Mouse (Mus musculus) heart, embryonic 13.5 days (tissue): ENCODE results near the gene Lyl1. TPM values are rescaled to one million over a fixed set of nuclear protein-coding genes. Genes with fewer than 3 reads are reported as not detected.

Source experiments
- ATAC-seq: fragments of 200-750 bp; cut with Nextera tagmentation; 2 replicates; pipeline ENCODE4 v1.8.0; 2017; ENCODE audit warnings: moderate TSS enrichment; ENCODE audit not compliant: insufficient number of reproducible peaks, low FRiP score, low TSS enrichment; ENCODE audit errors: extremely low read depth
- H3K27ac ChIP-seq: fragments of 300-500 bp; sonication (generic); replicated peaks from 2 replicates; pipeline ENCODE4 v1.5.1; 2015; ENCODE audit warnings: moderate library complexity, mild to moderate bottlenecking, inconsistent platforms
- H3K27me3 ChIP-seq: fragments of 300-500 bp; sonication (generic); replicated peaks from 2 replicates; pipeline ENCODE4 v1.6.1; 2015; ENCODE audit warnings: mild to moderate bottlenecking, inconsistent platforms
- H3K36me3 ChIP-seq: fragments of 300-500 bp; sonication (generic); 2 replicates; pipeline ENCODE4 v1.6.1; 2015; ENCODE audit warnings: mild to moderate bottlenecking, inconsistent platforms
- H3K4me1 ChIP-seq: fragments of 300-500 bp; sonication (generic); 2 replicates; pipeline ENCODE4 v1.6.1; 2015; ENCODE audit warnings: inconsistent platforms
- H3K4me2 ChIP-seq: fragments of 300-500 bp; sonication (generic); 2 replicates; pipeline ENCODE4 v1.6.1; 2015; ENCODE audit warnings: inconsistent platforms, mild to moderate bottlenecking, moderate library complexity
- H3K4me3 ChIP-seq: fragments of 300-500 bp; sonication (generic); 2 replicates; pipeline ENCODE4 v1.5.1; 2015; ENCODE audit warnings: moderate library complexity, mild to moderate bottlenecking, inconsistent platforms
- H3K9ac ChIP-seq: fragments of 300-500 bp; sonication (generic); 2 replicates; pipeline ENCODE4 v1.6.1; 2015; ENCODE audit warnings: inconsistent platforms, mild to moderate bottlenecking, moderate library complexity
- H3K9me3 ChIP-seq: fragments of 300-500 bp; sonication (generic); 2 replicates; pipeline ENCODE4 v1.6.1; 2016; ENCODE audit warnings: inconsistent platforms
- WGBS: fragments of 180-500 bp; shearing (Covaris S2); methylation state at CpG from one replicate; pipeline ENCODE4 v1.1.7; 2015; ENCODE audit warnings: mixed read lengths; 5-methylcytosine and 5-hydroxymethylcytosine counted together
- polyA plus RNA-seq: library from polyadenylated mRNA; unstranded; fragments of >200 nt; fragmentation: Nextera tagmentation; extraction: Ambion mirVana; gene quantifications from 2 replicates; pipeline ENCODE4 v1.2.1, GENCODE M21; 2015

Gene Lyl1
- polyA plus RNA-seq, 1 experiment from 2014 or later: 17.1 TPM

DNA sequence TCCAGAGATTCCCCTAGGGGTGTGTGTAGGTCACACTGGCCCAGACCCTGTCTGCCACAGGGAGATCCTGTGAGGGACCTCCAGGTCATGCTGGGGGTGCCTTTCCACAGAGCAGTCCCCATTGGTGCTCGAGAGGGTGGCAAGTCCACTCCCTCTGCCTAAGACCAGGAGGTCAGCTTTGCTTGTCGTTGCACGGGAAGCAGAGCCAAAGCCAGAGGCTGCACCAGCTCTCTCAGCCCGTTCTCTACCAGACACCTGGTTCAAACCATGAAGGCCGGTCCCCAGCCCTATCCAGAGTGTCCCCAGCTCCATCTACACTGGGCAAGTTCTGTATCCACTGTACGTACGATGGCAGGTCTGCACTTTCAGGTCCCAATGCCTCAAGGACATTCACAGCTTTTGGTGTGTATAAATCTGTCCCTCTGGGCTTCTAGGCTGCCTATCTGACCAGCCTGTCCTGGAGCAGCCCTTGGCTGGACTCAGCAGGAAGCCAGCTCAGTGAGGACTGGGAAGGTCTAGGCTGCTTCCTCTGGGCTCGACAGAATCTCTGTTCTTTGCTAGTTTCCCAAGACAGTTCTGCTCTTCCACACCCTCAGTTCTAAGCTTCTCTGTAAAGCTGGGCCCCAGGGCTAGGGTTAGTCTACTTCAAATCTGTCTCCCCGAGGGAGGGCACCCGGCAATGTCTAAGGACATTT is 24.1 kb downstream of the Lyl1 start:
- H3K4me3 ChIP-seq: peak overlapping the region; percentile 10
- H3K36me3 ChIP-seq: peaks cover 50% of the 10 kb centered on the region
- peak overlapping the region; percentile 62 for H3K4me2 ChIP-seq
- WGBS: 51% methylated on average over 10 of the region's 10 CpGs
- H3K27me3 ChIP-seq: peaks cover 3% of the 10 kb centered on the region; the same call in 1 of the 2 replicates
- peaks cover 97% of the 10 kb centered on the region for H3K4me1 ChIP-seq
- H3K9ac ChIP-seq: peak overlapping the region; percentile 74
- no peak for ATAC-seq
- H3K27ac ChIP-seq: peak overlapping the region; percentile 94
- H3K9me3 ChIP-seq: no peaks in the 10 kb centered on the region

DNA sequence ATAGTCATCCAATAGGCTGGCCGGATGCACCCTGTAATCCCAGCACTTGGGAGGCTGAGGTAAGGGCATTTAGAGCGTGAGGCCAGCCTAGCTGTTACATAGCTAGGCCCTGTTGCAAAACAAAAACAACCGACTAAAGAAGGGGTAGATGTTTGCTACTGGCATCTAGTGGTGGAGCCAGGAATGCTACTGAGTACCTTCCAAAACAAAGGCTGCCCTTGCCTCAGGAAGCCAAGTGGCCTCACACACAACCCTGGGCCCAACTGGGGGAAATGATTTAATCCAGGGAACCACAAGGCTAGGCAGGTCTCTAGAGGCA is 24.6 kb downstream of the Lyl1 start:
- Histone ChIP-seq H3K36me3 (peaks cover 45% of the 10 kb centered on the region), H3K9ac (peak overlapping the region; percentile 74), H3K27me3 (no peaks in the 10 kb centered on the region; the same call in 1 of the 2 replicates), H3K27ac (peak overlapping the region; percentile 94), H3K9me3 (no peaks in the 10 kb centered on the region), H3K4me1 (peaks cover 98% of the 10 kb centered on the region), H3K4me3 (peak overlapping the region; percentile 10; the same call in 1 of the 2 replicates), H3K4me2 (peak overlapping the region; percentile 62)
- 22% methylated on average over 3 of the region's 3 CpGs for WGBS
- ATAC-seq: no peak

DNA sequence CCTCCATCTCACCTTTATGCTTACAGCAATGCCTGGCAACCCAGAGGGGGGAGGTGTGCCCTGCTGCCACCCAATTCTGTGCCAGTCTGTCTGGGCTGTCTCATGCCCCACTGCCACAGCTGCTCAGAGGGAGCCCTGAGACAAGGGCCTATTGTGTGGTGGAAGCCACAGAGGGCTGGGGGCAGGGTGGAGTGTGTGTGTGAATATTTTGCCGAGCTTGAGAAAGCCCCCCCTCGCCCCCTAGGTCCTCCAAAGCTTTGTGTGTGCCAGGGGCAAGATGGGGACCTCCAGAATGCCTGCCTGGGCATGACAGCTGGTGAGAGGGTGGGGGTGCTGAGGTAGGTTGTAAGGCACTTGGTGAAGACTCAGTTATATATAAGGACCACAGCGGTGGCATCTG is 27.2 kb downstream of the Lyl1 start:
- ATAC-seq: no peak
- peaks cover 30% of the 10 kb centered on the region for H3K36me3 ChIP-seq
- WGBS: 84% methylated on average over 3 of the region's 3 CpGs
- peaks cover 100% of the 10 kb centered on the region for H3K4me1 ChIP-seq
- peak overlapping the region; percentile 36; the same call in 1 of the 2 replicates for H3K27ac ChIP-seq
- no peaks in the 10 kb centered on the region for H3K27me3 ChIP-seq
- no peak overlapping the region for H3K4me3 ChIP-seq
- H3K9ac ChIP-seq: peak overlapping the region; percentile 38; the same call in 1 of the 2 replicates
- H3K9me3 ChIP-seq: no peaks in the 10 kb centered on the region
- peak overlapping the region; percentile 16 for H3K4me2 ChIP-seq

DNA sequence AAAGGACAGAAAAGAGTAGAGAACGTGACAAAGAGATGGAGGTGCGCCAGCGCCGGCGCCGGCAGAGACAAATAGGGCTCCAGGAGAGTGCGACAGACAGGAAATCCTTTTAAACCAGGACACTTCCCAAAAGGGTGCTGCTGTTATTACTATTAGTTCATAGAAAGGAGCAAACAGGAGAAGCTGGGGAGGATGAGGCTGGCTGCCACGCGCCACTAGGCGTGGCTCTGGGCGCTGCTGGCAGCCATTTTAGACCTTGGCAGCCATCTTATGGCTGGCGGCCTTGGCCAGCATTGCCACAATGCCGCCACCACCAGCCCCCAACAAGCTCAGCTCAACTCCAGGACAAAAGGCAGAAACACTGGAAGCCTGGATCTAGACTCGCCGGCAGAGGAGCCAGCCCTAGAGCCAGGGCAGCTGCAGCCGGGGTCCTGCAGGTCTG is 28.7 kb downstream of the Lyl1 start:
- Histone ChIP-seq H3K9me3 (no peaks in the 10 kb centered on the region), H3K4me1 (peaks cover 99% of the 10 kb centered on the region), H3K4me2 (peak overlapping the region; percentile 43), H3K4me3 (no peak overlapping the region), H3K27me3 (no peaks in the 10 kb centered on the region), H3K36me3 (peaks cover 26% of the 10 kb centered on the region), H3K27ac (peak overlapping the region; percentile 91), H3K9ac (peak overlapping the region; percentile 58)
- WGBS: 83% methylated on average over 16 of the region's 16 CpGs
- no peak for ATAC-seq

DNA sequence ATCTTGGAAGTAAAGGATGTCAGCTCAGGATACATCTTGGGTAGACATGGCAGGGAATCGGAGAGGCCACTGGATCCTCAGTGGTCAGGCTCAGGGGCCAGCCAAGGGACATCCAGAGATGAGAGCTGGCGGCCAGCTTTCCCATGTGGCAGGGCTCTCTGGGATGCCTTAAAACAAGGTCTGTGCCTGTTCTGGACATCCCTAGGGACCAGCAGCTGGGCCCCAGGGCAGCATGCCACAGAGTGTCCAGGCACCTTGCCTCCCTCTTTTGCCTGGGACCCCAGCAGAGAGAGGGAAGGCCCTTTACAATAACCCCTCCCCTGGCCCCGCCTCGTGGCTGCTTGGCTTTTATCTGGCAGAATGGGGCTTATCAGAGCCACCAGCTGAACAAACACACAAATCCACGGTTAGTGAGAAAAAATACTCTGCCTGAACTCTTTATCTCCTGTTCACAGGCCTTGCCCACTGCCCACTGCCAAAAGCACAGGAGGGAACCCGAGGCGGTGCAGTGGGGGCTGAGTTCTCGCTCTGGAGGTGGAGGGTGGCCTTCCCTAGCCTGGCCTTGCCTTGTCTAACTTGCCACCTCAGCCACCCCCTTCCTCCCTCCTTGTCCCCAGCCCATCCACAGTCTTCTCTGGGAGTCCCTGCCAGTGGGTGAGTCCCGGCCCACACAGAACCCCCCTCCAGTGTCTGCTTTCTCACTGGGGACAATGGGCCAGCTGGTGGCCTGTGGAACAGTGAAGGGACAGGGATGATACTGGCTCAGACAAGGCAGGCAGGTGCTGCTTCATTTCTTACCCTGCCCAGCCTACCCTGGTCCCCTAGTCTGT is 29.5 kb downstream of the Lyl1 start:
- peak; percentile 68 for ATAC-seq
- peak overlapping the region; percentile 63 for H3K9ac ChIP-seq
- H3K4me1 ChIP-seq: peaks cover 99% of the 10 kb centered on the region
- no peaks in the 10 kb centered on the region for H3K9me3 ChIP-seq
- WGBS: 23% methylated on average over 9 of the region's 9 CpGs
- H3K27ac ChIP-seq: peak overlapping the region; percentile 91
- H3K4me3 ChIP-seq: peak overlapping the region; percentile 3; the same call in 1 of the 2 replicates
- H3K4me2 ChIP-seq: peak overlapping the region; percentile 43
- H3K27me3 ChIP-seq: no peaks in the 10 kb centered on the region
- peaks cover 21% of the 10 kb centered on the region for H3K36me3 ChIP-seq

DNA sequence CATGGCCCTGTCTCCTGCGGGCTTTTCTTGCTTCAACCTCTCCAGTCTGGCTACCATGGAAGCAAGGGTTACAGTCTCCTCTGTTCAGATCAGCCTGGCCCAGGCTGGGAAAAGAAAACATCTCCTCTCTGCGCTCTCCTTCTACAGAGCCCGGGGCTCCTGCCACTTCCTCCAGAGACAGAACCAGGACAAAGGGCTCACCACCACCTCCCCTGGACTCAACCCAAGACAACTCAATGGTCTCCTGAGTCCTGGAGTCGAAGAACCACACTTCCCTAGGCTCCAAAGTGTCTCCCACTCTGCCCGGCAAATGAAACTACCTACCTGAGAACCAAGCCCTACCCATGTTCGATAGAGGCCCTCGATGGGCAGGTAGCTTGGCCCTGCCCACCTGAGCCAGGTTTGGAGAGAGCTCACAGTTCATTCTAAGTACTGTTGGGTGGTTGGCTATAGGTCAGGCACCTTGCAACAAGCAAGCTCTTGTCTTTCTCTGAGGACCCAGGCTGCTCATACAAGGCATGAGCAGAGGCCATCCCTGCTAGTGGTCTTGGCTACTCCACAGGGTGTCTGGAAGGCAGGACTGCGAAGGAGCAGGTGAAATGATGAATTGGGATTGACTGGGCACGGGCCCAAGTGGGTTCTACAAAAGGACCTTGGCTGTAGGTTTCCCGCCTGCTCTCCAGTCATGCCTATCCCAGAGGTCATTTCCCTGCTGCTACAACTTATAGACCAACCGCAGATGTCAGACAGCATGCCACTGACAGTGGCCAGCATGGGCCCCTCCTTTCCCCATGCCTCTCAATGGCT is 30.3 kb downstream of the Lyl1 start:
- Histone ChIP-seq H3K36me3 (peaks cover 14% of the 10 kb centered on the region), H3K4me2 (peak overlapping the region; percentile 43), H3K9ac (peak overlapping the region; percentile 63), H3K4me1 (peaks cover 99% of the 10 kb centered on the region), H3K9me3 (no peaks in the 10 kb centered on the region), H3K27me3 (no peaks in the 10 kb centered on the region), H3K27ac (peak overlapping the region; percentile 91), H3K4me3 (peak overlapping the region; percentile 2; the same call in 1 of the 2 replicates)
- ATAC-seq: no peak; the same call in 1 of the 2 replicates
- WGBS: 57% methylated on average over 11 of the region's 11 CpGs

DNA sequence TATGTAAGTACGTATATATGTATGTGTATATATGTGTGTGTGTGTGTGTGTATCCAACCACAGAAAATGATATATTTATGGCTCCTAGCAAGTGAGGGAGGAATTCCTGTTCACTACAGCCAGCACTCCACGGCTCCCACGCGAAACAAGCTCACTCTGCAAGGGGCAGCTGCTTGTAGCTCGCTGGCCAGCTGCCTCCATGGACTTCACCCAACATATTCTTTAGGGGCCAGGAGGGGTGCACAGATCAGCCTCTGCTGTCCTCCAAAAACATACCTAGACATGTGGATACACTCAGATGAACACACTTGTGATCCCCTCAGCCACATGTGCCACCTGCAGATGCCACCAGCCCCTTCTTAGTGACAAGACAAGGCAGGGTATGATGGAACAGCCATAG is 31.3 kb downstream of the Lyl1 start:
- peaks cover 4% of the 10 kb centered on the region for H3K36me3 ChIP-seq
- H3K4me3 ChIP-seq: no peak overlapping the region
- H3K4me2 ChIP-seq: peak overlapping the region; percentile 43; the same call in 1 of the 2 replicates
- peaks cover 96% of the 10 kb centered on the region for H3K4me1 ChIP-seq
- no peaks in the 10 kb centered on the region for H3K9me3 ChIP-seq
- no peak for ATAC-seq
- peak overlapping the region; percentile 91 for H3K27ac ChIP-seq
- WGBS: 63% methylated on average over 5 of the region's 5 CpGs
- H3K27me3 ChIP-seq: no peaks in the 10 kb centered on the region
- peak overlapping the region; percentile 68 for H3K9ac ChIP-seq

DNA sequence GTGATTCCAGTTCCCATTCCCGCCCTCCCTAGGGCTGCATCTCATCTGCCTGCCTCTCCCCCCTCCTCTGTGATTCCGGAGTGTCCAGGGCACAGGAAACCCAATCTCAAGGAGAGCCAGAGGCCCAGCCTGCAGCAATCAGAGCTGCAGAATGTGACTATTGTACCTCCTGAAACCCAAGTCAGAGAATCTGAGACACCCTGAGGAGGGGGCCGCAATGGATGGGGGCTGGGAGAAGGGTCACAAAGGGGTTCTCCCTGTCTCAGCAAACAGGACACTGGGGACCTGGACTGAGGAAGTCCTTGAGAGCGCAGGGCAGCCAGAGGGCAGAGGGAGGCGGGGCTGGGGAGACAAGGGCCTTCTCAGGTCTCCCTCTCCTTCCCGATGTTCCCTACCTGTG is 31.7 kb downstream of the Lyl1 start:
- peaks cover 96% of the 10 kb centered on the region for H3K4me1 ChIP-seq
- H3K9me3 ChIP-seq: no peaks in the 10 kb centered on the region
- ATAC-seq: no peak
- no peaks in the 10 kb centered on the region; the same call in 1 of the 2 replicates for H3K36me3 ChIP-seq
- WGBS: 38% methylated on average over 6 of the region's 6 CpGs
- peak overlapping the region; percentile 43 for H3K4me2 ChIP-seq
- no peak overlapping the region for H3K4me3 ChIP-seq
- no peaks in the 10 kb centered on the region for H3K27me3 ChIP-seq
- peak overlapping the region; percentile 68 for H3K9ac ChIP-seq
- peak overlapping the region; percentile 91 for H3K27ac ChIP-seq

DNA sequence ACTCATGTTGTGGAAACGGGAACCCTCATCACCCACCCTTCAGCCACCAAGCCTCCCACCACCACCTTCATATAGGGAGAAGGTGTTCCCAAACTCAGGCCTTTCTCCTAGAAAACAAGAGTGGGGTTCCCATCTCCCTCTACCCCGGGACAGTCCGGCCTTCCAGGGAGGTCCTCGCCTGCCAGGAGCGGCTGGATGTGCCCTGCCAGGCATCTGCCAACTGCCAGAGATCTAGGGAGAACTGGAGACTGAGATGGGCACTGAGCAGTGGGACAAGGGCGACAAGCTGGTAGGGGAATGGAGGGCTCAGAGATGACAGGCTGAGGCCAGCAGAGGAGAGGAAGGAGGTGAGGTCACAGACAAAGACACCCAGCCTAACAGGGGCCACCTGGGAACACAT is 32.7 kb downstream of the Lyl1 start:
- Histone ChIP-seq H3K36me3 (no peaks in the 10 kb centered on the region), H3K4me1 (peaks cover 96% of the 10 kb centered on the region), H3K27me3 (0 out of 2 replicates have a peak, but pooled peaks cover 8% of the 10 kb centered on the region), H3K4me3 (no peak overlapping the region), H3K27ac (0 out of 2 replicates have a peak overlapping the region, but pooled peaks have one; percentile 91), H3K9me3 (no peaks in the 10 kb centered on the region), H3K4me2 (no peak overlapping the region), H3K9ac (0 out of 2 replicates have a peak overlapping the region, but pooled peaks have one; percentile 68)
- WGBS: 86% methylated on average over 6 of the region's 6 CpGs
- ATAC-seq: no peak

DNA sequence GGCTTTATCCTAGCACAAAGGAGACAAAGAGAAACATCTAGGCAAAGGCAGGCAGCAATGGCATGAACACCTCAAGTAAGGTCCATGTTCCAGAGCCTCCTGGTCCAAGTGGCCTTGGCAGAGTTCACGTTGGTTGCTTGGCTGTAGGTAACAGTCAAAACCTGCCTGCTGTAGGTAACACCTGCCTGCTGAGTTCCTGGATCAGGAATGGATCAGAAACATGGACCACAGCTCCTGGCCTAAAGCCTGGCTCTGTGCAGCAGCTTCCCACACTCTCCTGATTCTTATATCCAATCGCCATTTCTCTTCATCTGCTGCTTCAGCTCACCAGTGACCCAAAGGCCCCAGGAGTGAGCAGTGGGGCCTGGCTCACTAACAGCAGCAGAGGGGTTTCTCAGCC is 33.4 kb downstream of the Lyl1 start:
- 0 out of 2 replicates have a peak overlapping the region, but pooled peaks have one; percentile 60 for H3K9ac ChIP-seq
- H3K27me3 ChIP-seq: 0 out of 2 replicates have a peak, but pooled peaks cover 12% of the 10 kb centered on the region
- no peak overlapping the region for H3K4me2 ChIP-seq
- ATAC-seq: no peak
- WGBS: 71% methylated on average over 2 of the region's 2 CpGs
- H3K4me3 ChIP-seq: no peak overlapping the region
- peaks cover 95% of the 10 kb centered on the region for H3K4me1 ChIP-seq
- no peaks in the 10 kb centered on the region for H3K36me3 ChIP-seq
- no peaks in the 10 kb centered on the region for H3K9me3 ChIP-seq
- H3K27ac ChIP-seq: no peak overlapping the region
